Mouse (Mus musculus): ENCODE measurements around the gene Ddx20.

DNA sequence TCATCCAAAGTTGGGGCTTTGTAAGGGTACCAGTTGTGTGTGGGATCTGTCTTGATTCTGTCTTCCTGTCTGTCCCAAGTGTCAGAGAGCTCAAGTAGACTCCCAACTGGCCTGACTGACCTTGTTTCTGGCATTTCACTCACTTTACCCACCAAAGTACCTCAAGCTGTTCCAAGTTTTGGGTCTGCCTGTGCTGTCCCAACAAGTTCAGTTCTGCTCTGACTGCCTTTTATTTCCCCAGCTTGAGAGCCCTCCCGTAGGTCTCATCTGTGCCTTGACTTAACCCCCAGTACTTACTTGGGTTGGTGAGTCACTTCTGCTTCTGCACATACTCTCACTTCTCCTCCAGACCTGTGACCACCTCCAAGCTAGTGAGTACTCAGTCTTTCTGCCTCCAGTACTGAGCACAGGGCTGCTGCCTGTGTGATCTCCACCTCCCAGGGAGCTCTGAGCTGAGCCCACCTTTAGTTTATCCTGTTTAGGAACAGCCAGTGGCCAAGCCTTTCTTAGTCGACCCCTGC, 34.4 kb upstream of the Ddx20 start:
- TF ChIP-seq CTCF (IDR thresholded peaks at IDR 0.05; ENCODE audit: borderline replicate concordance, extremely low read depth, insufficient read depth, insufficient read length) (no peak), POLR2A (IDR thresholded peaks at IDR 0.05; ENCODE audit: borderline replicate concordance, extremely low read depth, insufficient read depth, insufficient read length, poor library complexity, severe bottlenecking) (no peak)
